Mouse (Mus musculus): Measurements from ENCODE around the gene Kcnt2.

DNA sequence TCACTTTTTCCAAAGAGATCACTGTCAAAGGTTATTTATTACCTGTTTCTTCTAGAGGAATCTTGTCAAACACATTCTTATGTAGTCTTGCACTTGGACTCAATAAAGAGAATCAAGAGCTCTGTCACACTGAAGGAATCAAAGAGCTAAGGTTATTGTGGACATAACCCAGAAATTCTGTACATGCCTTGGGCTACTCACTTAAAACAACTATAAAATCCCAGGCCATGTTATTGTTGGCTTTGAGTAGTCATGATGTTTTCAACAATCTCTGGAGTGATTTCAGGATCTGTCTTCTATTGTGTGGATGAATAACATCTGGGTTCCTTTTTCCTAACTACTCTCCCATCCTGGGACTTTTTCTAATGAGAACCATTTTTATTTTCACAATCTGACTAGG is 177.0 kb downstream of the Kcnt2 start:
- TF ChIP-seq CTCF (IDR thresholded peaks at IDR 0.05; ENCODE audit: control insufficient read depth, insufficient read depth, low read length), result no peak
- TF ChIP-seq POLR2A (IDR thresholded peaks at IDR 0.05; ENCODE audit: borderline replicate concordance, control insufficient read depth, low read depth, low read length), result no peak

Measured in bone marrow, adult 2 months (tissue).